Mouse (Mus musculus): Measurements from ENCODE around the gene Unc5b.
A peak's percentile ranks its signal among the peaks of the same experiment; 100 is the strongest.

GRCm38 (mm10) chr10:60779628-60780027 lies 51.8 kb downstream of the Unc5b start:
- TF ChIP-seq POLR2A (IDR thresholded peaks at IDR 0.05; ENCODE audit: borderline replicate concordance, control insufficient read depth, low read depth, low read length) (no peak), CTCF (IDR thresholded peaks at IDR 0.05; ENCODE audit: control insufficient read depth, insufficient read depth, low read length) (peak; percentile 91)
